Mouse (Mus musculus) ES-Bruce4 (cell line): ENCODE data around the gene Ifitm1. TPM values are rescaled to one million over a fixed set of nuclear protein-coding genes. Genes with fewer than 3 reads are reported as not detected.

Experiments used
- H3K27ac ChIP-seq: 2 replicates; pipeline ENCODE4 v1.5.1; 2012; ENCODE audit warnings: low read length, inconsistent platforms; ENCODE audit not compliant: insufficient read depth
- H3K27me3 ChIP-seq: 2 replicates; pipeline ENCODE4 v1.6.1; 2012; ENCODE audit warnings: mild to moderate bottlenecking, low read length, inconsistent platforms; ENCODE audit not compliant: control insufficient read depth, poor library complexity, insufficient read depth, severe bottlenecking
- H3K36me3 ChIP-seq: 2 replicates; pipeline ENCODE4 v1.6.1; 2012; ENCODE audit warnings: inconsistent platforms, mild to moderate bottlenecking, low read length, moderate library complexity; ENCODE audit not compliant: control insufficient read depth, poor library complexity, insufficient read depth, severe bottlenecking
- H3K4me1 ChIP-seq: one replicate; pipeline ENCODE4 v1.8.1; 2011; ENCODE audit warnings: low read length; ENCODE audit not compliant: control insufficient read depth, insufficient read depth
- H3K4me3 ChIP-seq: 2 replicates; pipeline ENCODE4 v1.5.1; 2011; ENCODE audit warnings: low read depth, mild to moderate bottlenecking, low read length
- H3K9ac ChIP-seq: 2 replicates; pipeline ENCODE4 v1.6.1; 2012; ENCODE audit warnings: low read depth, mild to moderate bottlenecking, inconsistent platforms; ENCODE audit not compliant: poor library complexity, severe bottlenecking
- H3K9me3 ChIP-seq: replicated peaks from 2 replicates; pipeline ENCODE4 v1.6.1; 2012; ENCODE audit warnings: mild to moderate bottlenecking, low read length, inconsistent platforms; ENCODE audit not compliant: control insufficient read depth, poor library complexity, insufficient read depth, severe bottlenecking
- CTCF ChIP-seq: IDR thresholded peaks from one replicate; pipeline ENCODE4 v1.8.1; 2011; ENCODE audit warnings: low read depth, low read length
- EP300 ChIP-seq: IDR thresholded peaks from 2 replicates; pipeline ENCODE4 v1.6.1; 2011; ENCODE audit warnings: low read depth, low read length; ENCODE audit not compliant: insufficient read depth
- POLR2A ChIP-seq: IDR thresholded peaks from one replicate; pipeline ENCODE4 v1.8.1; 2011; ENCODE audit warnings: low read length; ENCODE audit not compliant: insufficient read depth
- polyA plus RNA-seq: library from polyadenylated mRNA; stranded (reverse); fragments of >200 nt; gene quantifications from 2 replicates; pipeline ENCODE4 v1.2.4, GENCODE M21; 2011; ENCODE audit warnings: low read depth; ENCODE audit not compliant: missing spikeins, insufficient read depth, insufficient read length

The Ifitm1 gene
- polyA plus RNA-seq, 1 experiment: 501 TPM

DNA sequence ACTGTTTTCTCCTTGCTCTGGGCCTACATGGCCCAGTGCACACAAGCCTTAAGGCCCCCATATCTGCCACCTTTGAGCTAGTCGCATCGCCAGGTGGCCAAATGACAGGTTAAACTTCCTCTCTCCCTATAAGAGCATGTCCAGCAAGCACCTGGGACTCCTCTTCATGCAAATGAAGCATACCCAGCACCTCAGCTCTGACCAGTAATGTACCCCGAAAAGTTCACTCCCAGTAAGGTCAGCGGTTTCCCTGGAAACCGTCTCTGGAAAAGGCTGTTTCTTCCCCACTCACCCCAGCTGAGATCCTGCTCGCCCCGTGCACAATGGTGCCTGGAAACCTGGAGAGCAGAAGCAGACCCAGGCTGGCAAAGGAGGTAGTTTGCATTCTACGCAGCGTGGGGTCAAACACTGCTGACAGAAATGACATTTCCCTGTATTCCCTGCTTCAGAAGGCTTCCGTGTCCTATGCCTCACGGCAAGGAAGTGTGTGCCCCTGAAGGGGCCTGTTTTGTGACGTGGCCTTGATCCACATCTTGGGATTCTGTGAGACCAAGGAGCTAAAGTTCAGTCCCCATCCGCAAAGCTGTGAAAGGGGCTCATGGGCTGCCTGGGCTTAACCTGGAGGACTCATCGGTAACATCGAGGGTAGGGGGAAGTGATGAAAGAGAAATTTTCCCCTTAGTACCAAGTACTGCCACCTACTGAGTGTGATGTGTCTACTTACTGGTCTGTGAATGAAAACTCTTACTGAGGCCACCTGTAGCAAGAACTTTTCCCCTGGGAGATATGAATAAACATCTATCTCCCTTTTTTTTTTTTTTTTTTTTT, 34.1 kb downstream of the Ifitm1 start:
- H3K36me3 ChIP-seq: no peaks in the 10 kb centered on the region
- H3K9ac ChIP-seq: no peak overlapping the region
- no peak overlapping the region for H3K4me3 ChIP-seq
- no peaks in the 10 kb centered on the region for H3K4me1 ChIP-seq
- H3K27ac ChIP-seq: no peak overlapping the region
- H3K9me3 ChIP-seq: no peaks in the 10 kb centered on the region
- H3K27me3 ChIP-seq: no peaks in the 10 kb centered on the region
- no peak for TF ChIP-seq POLR2A
- no peak for TF ChIP-seq CTCF
- no peak for TF ChIP-seq EP300

DNA sequence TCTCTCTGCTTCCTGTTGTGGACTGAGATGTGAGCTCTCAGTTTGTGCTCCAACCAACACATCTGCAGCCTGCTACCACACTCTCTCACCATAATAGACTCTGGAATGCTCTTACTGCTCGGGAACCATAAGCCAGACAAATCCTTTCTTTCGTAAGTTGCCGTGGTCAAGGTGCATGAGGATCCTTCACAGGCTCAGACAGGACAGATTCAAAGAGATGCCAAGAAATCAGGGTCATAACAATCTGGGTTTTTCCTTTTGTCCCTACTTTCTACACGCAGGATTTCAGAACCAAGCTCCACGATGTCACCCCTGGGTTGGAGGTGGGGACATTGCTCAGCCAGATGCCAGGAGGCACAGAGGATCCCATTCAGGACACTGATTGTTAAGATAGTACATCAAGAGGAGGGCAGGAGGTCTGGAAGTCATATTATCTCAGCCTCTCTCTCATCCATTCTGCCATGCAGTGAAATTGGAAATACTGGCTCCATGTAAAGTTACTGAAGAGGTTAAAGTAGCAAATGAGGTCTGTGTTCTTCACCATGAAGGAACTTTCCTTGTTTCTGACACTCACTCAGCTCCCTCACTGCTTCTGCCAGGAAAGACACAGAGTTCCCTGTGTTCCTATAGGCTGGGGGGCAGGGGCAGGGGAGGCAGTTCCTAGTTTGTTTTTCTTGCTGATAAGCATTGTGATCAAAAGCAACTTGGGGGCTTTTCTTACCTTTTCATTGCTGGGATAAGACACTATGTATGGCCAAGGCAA, 36.4 kb downstream of the Ifitm1 start:
- TF ChIP-seq POLR2A (no peak), CTCF (no peak), EP300 (no peak)
- Histone ChIP-seq H3K9ac (no peak overlapping the region), H3K4me3 (no peak overlapping the region), H3K27me3 (no peaks in the 10 kb centered on the region), H3K4me1 (peaks cover 3% of the 10 kb centered on the region), H3K36me3 (no peaks in the 10 kb centered on the region), H3K27ac (no peak overlapping the region), H3K9me3 (no peaks in the 10 kb centered on the region)

DNA sequence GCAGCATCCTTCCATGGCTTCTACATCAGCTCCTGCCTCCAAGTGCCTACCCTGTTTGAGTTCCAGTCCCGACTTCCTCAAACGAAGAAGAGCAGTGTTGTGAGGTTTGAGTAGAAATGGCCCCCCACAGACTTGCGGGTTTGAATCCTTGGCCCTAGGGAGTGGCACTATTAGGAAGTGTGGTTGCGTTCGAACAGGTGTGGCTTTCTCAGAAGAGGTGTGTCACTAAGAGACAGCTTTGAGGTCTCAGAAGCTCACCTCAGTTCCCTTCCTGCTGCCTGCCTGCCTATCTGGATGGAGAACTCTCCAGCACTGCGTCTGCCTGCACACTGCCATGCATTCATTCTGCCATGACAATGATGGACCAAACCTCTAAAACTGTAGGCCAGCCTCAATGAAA, 39.4 kb downstream of the Ifitm1 start:
- no peak overlapping the region for H3K4me3 ChIP-seq
- H3K9ac ChIP-seq: no peak overlapping the region
- no peaks in the 10 kb centered on the region for H3K36me3 ChIP-seq
- H3K4me1 ChIP-seq: peaks cover 4% of the 10 kb centered on the region
- no peaks in the 10 kb centered on the region for H3K27me3 ChIP-seq
- TF ChIP-seq CTCF (no peak), EP300 (peak; percentile 15; the same call in 1 of the 2 replicates), POLR2A (no peak)
- no peaks in the 10 kb centered on the region for H3K9me3 ChIP-seq
- H3K27ac ChIP-seq: peak overlapping the region; percentile 3; the same call in 1 of the 2 replicates

DNA sequence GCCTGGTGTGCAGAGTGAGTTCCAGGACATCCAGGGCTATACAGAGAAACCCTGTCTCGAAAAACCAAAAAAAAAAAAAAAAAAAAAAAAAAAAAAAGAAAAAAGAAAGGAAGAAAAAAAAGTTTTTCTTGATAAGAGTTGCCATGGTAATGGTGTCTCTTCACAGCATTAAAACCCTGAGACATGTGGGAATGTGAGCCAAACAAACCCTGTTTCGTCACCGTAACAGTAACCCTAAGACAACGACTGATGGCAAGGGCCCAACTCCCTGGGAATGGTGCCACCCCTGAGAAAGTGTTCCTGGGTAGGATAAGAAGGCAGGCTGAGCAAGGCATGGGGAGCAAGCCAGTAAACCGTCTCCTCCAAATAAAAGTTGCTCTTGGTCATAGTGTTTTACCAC, 39.9 kb downstream of the Ifitm1 start:
- TF ChIP-seq CTCF (no peak), POLR2A (no peak), EP300 (no peak)
- Histone ChIP-seq H3K4me1 (peaks cover 8% of the 10 kb centered on the region), H3K27ac (peak overlapping the region; percentile 95), H3K9ac (peak overlapping the region; percentile 36), H3K9me3 (no peaks in the 10 kb centered on the region), H3K4me3 (no peak overlapping the region), H3K27me3 (no peaks in the 10 kb centered on the region), H3K36me3 (no peaks in the 10 kb centered on the region)

DNA sequence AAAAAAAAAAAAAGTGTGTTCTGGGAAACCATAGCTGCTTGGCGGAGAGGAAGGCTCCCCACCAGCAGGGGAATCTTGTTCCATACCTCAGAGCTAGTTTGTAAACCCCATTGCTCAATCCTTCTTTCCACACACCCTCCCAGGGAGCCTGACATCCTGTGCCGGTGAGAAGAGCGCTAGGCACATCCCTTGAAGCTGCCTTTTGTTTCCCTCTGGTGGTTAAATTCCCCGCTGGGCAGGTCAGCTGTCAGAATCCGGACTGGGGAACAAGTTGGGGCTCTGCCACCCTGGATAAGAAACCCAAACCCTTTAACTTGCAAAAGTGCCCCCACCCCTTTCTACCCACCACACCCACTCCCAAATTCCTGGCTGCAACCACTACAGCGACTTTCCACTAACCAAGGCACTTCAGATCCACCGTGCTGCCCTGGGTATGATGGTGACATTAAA, 41.3 kb downstream of the Ifitm1 start:
- Histone ChIP-seq H3K4me3 (peak overlapping the region; percentile 37), H3K36me3 (no peaks in the 10 kb centered on the region), H3K27ac (peak overlapping the region; percentile 95), H3K9me3 (no peaks in the 10 kb centered on the region), H3K4me1 (peaks cover 13% of the 10 kb centered on the region), H3K9ac (no peak overlapping the region; the same call in 1 of the 2 replicates), H3K27me3 (no peaks in the 10 kb centered on the region)
- peak; percentile 83 for TF ChIP-seq EP300
- TF ChIP-seq CTCF: peak; percentile 42
- TF ChIP-seq POLR2A: no peak
